Mouse (Mus musculus) megakaryocyte, adult 5-6 weeks (primary cell): ENCODE data around the gene 1600014C10Rik. TPM values are rescaled to one million over a fixed set of nuclear protein-coding genes. Genes with fewer than 3 reads are reported as not detected.

Source experiments
- ATAC-seq: 2 replicates; pipeline ENCODE4 v1.8.0; 2016; ENCODE audit warnings: mild to moderate bottlenecking, inconsistent platforms; ENCODE audit not compliant: poor library complexity, severe bottlenecking
- total RNA-seq, 2 experiments: library from RNA; stranded (forward) in 1 of 2; stranded (reverse) in 1 of 2; fragments of 153-499, 151-499 nt in 1 of 2; fragments of 221-1000, 200-1000 nt in 1 of 2; gene quantifications; 2 replicates each; pipeline versions ENCODE4 v1.2.3 to v1.2.4; 2015 to 2017

The 1600014C10Rik gene
- total RNA-seq (2015), result 25.9 and 34.5 TPM in 2 replicates
- 39.5 and 40.5 TPM in 2 replicates for total RNA-seq (2017)

DNA sequence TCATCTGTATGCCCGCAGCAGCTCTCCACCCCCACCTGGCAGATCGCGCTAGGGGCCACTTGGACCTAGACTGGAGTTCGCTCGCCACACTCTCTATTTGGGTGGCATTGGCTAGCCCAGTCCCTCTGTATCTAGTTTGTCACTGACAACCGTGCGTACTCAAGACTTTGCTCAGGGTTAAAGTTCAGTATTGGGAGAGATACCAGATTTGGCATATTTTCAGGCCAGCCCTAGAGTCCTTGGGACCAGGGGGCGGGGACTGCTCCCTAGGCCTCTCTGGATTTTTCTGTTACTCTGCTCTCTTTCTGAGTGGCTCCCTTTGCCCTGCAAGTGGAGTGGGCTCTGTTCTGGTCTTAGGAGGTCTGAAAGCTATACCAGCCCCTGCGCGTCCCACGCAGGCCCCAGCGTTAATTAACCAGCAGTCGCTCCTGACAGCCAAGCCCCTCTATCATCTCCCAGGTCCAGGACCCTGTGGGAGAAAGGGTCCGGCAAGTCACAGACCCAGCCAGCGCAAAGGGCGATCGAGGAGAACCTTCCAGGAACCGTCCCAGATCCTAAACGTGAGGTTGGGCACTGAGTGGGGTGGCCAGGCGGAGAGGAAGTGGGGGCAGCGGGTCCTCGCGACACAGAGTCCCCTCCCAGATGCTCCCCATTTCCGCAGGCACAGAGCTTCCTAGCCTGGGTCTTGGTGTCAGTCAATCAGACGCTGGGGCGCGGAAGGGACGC lies at the start of gene 1600014C10Rik:
Gene 1600014C10Rik (plus strand): TSS at position 256 of the 726 bp plus-strand sequence.
- peak; percentile 36 for ATAC-seq

DNA sequence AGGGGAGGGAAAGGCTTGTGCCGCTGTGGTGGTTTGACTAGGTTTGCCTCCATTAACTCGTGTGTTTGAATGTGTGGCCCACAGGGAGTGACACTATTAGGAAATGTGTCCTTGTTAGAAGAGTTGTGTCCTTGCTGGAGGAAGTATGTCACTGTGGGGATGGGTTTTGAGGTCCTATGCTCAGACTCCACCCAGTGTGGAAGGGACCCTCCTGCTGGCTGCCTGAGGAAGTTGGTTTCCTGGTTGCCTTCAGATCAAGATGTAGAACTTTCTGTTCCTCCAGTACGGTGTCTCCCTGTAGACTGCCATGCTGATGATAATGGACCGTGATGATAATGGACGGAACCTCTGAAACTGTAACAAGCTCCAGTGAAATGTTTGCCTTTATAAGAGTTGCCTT lies 48.5 kb upstream of the 1600014C10Rik start:
- ATAC-seq, result peak; percentile 78

DNA sequence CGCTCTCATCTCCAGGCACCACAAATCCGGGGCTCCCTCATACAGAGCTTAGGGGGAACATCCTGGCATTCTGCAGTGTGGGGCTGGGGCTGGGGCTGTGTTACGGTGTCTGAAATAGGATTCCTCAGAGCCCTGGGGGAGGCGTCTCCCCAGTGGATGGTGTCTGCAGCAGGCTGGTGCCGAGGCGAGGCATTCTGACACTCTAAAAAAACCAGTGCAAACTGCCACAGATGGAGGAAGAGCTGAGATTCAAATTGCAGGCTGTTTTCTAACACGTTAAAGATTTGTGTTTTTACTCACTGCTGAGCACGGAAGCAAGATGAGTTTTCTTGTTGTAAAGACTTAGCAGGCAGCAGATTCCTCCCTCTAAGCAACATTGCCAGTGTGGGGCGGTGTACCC lies 42.7 kb upstream of the 1600014C10Rik start:
- ATAC-seq, result no peak

DNA sequence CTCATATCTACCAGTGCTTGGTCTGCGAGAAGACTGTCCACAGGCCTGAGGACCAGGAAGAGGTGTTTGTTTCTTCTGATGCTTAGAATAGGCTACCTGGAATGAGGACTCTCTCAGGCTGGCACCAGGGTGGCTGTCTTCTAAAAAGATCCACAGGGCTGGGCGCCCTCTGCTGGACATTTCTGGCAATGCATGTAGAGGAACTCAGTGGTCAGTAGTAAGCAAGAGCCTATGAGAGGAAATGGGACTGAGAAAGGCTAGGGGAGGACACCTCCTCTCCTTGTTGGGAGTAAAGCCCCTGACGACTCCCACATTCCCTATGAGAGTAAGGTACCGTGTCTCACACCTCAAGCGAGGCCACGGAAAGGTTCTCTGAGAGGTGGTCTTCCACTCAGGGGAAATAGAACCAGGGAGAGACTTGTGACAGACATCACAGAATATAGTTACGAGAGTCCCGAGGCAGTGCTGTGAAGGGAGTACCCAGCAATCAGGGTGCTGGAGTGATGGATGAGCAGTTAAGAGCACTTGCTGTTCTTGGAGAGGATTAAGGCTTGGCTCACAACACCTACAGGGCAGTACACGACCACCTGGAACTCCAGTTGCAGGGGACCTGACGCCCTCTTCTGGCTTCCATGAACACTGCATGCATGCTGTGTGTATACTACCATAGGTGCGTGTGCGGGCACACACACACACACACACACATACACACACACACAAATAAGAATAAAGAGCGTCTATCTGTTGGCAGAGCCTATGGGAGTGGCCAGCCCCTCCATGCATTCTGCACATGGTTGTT lies 41.1 kb upstream of the 1600014C10Rik start:
- ATAC-seq, result peak; percentile 98

DNA sequence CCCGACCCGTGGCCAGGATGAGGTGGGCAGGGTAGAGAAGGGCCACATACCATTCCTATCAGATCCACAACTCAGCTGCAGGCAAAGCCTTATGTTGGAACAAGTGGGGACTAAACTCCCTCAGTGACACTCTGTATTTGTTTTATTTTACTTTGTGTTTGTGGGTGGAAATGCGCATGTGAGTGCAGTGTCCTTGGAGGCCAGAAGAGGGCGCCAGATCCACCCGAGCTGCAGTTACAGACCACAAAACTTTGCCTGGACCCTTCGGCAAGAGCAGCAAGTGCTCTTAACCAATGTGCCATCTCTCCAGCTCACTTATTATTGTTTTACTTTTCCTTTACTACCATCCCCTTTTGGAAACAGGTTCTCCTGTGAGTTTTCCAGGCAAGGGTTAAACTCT lies 35.5 kb upstream of the 1600014C10Rik start:
- no peak for ATAC-seq

DNA sequence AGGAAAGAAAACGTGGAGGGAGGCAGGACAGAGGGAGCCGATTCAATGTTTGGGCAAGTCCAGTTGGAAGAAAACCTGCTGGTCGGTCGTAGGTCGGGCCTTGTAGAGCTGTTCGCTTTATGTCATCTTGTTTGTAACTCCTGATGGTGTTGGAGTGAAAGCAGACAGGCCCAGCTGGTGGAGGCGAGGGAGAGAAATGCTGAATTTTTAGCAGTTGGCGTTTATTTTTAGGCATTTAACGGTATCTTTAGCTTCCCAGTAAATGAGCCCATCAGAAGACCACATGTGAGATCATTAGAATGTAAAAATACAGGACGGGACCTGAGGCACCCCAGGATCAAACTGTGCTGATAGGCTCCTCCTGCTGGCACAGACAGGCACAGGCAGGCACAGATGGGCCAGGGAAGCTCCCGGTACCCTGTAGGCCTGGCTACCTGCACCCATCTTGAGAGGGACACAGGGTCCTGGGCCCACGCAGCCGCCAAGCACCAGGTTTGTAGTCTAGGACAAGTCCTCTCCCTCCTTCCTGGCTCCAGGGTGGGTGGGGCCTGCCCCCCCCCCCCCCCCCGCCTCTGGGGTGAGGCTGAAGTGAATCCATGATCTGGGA lies 31.2 kb upstream of the 1600014C10Rik start:
- no peak for ATAC-seq

DNA sequence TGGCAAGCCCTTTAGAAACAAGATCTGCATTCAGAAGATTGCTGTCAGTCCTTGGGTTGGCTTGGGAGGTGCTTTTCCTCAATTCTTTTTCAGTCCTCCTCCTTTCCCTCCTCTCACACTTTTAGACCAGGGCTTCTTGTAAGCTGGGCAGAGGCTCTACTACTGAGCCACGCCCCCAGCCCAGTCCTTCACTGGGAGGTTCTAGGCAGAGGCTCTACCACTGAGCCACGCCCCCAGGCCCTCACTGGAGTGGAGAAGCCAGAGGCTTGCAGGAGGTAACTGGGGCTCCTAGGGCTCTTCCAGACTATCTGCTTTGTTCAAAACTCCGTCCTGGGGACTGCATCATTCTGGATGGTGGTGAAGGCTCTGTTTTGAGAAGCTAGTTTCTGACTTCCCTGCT lies 30.4 kb upstream of the 1600014C10Rik start:
- ATAC-seq, result no peak

DNA sequence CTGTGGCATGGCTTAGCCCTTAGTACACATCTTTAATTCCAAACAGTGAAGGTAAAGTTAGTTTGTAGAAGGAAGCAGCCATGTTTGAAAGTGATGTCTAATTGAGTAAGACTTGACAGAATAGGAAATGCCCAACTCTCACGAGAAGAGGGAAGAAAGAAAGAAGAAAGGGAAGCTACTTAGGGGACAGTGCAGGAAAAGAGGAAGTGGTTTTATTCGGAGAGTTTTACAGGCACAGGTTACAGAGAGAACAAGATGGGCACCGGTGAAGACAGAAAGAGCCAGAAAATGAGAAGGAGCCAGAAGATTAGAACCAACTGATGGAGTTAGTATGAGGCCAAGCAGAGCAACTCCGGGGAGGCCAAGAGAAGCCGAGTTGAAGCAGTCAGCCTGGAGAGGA lies 27.2 kb upstream of the 1600014C10Rik start:
- ATAC-seq, result peak; percentile 97

DNA sequence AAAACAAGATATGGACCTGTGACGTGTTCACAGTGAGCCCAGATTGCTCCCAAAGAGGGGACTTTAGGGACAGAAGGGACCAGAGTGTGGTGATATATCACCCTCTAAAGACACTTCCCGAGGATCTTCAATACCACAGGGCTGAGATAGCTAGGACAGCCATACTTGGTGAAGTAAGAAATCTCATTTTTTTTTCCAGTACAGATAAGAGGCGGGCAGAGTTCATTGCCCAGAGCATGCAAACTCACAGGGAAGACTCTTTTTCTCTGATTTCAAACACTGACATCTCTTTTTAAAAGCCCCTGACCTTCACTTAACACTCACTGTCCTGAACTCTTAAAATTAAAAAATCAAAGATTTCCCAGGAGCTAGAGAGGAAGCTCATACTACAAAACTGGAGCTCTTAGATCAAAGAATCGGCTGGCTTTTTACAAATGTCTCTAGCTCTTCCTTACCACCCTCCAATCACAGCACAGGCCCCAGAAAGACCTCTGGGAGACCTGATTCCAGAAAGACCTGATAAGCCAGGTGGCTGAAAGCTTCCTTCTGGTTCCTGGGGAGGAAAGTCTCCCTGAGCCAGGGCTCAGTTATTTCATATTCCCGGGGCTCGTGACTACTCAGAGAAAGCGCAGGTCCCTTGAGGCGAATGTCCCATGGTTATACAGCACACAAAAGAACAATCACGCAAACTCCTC lies 24.1 kb upstream of the 1600014C10Rik start:
- no peak for ATAC-seq

DNA sequence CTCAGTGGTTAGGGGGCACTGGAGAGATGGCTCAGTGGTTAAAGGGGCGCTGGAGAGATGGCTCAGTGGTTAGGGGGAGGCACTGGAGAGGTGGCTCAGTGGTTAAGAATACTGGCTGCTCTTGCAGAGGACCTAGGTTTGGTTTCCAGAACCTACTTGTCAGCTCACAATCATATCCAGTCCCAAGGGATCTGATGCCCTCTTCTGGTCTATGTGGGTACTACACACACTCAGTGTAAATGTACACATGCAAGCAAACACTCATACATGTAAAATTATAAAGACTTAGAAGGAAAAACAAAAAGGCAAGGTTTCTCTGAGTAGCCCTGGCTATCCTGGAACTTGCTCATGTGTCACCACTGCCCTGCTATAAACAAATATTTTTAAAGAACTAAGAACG lies 21.6 kb upstream of the 1600014C10Rik start:
- ATAC-seq, result peak; percentile 38; the same call in 1 of the 2 replicates

DNA sequence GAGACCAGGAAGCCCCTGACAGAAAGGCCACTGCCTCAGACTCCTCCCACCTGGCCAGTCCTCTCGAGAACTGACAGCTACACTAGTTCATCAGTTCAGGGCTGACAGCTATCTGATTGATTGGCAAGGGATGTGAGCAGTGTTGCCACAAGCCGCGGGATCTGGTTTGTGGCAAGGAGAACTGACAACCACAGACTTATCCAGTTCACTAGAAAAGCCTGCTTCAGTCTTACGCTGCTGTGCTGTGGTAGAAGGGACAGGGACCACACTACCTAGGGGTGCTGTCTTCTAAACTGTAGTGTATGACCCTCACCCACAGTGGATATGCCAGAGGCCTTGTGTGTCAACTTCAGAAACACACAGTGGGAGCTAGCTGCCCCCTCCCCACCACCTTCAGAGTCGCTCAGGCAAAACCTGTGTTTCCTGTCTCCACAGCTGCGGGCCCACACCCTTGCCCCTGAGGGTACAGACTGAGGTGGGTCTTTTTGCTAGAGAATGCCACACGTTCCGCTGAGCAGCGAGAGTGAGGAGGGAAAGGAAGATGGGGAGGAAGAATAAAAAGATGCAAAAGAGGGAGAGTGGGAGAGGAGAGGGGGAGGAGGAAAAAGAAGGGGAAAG lies 19.5 kb upstream of the 1600014C10Rik start:
- peak; percentile 33; the same call in 1 of the 2 replicates for ATAC-seq

DNA sequence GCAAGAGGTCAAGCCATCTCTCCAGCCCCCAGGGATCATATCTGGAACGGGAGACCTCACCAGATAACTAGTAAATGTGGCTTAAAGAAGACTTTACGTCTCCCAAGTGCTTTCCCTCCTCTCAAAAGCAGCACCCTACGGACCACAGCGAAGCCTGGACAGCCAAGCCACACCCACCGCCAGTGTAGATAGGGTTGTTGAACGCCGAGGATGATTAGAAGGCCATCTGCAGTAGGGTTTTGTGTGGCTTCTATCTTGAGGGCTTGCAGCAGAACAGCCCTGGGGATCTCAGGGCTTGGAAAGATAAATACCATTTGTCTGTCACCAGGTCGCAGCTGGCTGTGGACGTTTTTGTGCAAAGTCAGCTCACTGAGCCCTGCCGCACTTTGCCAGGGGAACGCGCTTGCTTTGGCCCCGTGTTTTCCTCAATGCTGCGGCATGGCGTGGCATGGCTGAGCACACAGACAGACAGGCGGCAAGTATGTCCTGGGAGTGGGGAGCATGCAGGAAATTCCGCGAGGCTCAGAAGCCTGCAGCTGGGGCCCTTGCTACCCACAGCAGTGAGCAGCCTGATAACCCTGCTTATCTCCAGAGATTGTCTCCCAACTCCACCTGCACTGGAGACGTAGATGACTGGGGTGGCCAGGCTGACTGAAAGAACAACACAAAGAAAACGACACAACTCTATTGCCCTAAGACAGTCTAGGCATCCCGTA lies 15.9 kb upstream of the 1600014C10Rik start:
- no peak for ATAC-seq

DNA sequence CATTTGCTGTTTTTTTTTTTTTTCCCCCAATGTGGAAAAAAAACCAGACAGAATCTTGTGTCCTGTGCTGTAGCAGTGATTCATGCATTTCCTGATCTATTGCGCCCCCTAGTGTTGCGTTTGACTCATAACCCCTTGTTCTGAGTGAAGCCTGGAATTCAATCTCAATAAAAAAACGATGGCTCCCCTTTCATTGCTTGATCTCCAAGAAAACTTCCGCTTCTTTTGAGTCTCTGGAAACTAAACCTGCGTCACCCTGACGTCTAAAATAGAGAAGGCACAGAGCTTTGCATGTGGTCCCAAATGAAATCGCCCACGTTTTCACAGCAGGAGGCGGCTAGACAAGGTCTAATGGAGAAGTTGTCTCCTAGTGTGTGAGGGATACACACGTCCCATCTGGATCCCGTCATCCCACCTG lies 15.3 kb upstream of the 1600014C10Rik start:
- ATAC-seq, result peak; percentile 84

DNA sequence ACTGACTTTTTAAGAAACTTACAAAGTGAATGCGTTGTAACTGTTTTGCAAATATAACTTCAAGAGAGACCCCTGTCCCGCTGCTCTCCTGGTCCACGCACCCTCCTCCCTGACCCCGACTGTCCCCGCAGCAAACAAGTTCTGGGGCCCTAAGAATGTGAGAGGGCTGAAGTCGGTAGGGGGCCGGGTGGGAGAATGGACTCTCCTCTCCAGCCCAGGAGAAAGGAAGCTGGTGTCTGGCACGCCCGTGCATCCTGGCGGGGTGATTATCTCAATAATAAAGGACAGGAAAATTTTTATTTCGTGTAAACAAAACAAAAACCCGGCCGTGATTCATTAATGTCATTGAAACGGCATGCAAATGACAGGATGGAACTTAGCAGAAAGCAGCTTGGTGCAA lies 9.1 kb upstream of the 1600014C10Rik start:
- ATAC-seq, result no peak

DNA sequence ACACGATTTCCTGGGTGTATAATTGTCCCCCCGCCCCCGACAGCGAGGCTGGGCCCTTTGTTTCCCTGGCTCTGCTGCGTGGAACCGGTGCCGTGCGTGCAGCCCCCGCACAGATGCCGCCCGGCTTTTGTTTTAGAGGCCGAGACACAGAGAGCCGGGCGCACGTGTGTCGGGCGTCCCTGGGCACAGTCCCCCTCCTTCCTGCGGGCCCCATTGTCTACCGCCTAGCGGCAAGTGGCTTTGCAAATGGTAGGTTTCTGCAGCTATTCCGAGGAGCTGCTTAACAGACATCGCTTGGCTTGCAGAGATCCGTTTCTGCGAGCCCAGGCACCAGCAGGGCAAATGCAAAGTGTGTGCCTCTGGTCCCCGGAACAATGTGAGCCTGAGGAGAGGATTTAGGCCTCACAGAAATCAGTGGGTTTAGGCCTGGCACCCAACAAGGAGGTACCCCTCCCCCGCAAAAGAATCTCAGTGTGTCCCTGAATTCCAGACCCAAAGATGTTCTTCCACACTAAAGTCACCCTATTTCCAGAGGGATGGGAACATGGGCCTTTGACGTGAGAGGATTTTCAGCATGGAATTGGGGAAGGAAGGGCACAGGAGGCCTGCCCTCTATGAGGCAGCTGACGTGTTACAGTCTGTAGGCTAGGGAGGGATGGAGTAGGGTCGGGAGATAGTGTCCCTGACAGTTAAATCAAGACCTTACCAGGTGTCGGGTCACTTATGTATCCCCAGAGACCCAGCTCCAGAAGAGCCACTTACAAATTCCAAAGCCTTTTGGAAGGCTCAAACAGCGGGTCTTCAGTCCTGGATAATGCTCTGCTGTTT lies 8.5 kb upstream of the 1600014C10Rik start:
- ATAC-seq, result no peak

DNA sequence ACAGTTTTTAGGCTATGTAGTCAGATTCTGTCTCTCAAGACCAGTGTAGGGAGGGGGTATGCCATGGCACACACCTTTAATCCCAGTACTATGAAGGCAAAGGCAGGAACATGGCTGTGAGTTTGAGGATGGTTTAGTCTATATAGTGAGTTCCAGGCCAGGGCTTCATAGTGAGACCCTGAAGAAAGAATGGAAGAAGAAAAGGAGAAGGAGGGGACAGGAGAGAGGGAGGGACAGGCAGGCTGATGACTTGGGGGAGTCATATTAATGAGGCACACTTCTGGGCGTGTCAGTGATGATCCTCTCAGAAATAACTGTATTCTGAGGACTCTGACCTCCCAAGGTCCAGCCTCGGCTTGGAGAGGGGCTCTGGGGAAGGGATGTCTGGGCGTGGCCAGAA lies 7.0 kb upstream of the 1600014C10Rik start:
- ATAC-seq, result no peak

DNA sequence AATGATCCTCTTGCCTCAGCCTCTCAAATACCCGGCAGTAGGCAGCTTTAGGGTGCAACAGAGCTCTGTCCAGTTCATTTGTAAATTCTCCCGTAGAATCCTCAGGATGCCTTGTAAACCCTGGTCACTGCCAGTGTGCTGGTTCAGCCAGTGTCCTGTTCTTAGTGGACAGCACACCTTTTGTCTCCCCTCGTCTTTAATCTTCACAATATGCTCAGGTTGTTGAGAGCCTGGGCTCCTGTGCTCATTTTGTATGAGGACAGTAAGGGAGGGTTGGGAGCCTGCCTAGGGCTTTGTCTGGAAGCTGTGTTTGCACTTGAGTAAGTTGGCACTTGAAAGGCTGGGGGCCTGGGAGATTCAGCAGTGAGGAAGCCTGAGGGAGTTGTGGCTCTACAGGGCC lies 3.1 kb upstream of the 1600014C10Rik start:
- ATAC-seq, result no peak

DNA sequence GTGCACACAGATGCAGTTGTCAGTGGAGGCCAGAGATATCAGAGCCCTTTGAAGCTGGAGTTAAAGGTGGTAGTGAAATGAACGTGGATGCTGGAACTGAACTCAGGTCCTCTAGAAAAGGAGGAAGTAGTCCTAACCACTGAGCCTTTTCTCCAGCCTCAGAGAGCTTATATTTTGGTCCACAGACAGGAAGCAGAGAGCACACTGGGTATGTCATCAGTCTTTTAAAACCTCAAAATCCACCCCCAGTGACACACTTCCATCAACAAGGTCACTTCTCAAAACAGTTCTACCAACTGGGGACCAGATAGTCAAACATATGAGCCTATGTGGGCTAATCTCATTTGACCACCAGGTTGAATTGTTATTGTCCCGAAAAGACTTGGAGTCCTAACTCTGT lies 1.7 kb upstream of the 1600014C10Rik start:
- ATAC-seq, result peak; percentile 59

DNA sequence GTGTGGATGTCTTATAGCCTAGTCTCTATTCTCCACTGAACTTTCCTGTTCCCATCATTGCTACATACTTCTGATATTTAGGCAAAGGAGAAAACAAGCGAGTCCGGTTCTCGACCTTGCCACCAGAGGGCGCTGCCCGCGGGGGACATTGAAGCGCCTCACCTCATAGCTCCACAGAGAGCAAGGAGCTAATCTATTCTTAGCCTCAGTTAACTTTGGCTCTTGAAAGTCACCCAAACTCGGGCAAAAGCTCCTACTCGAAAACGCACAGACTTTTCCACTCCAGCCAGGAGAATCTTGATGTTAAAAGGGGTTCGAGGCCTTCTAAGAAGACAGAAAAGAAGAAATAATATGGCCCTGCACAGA lies 438 bp upstream of the 1600014C10Rik start:
- peak; percentile 58 for ATAC-seq
